Mouse (Mus musculus) olfactory bulb, adult 2 months (tissue): ENCODE measurements around the gene Nod1.

Experiments
- CTCF ChIP-seq: fragments of 200-500 bp; IDR thresholded peaks from 2 replicates; pipeline ENCODE4 v1.5.1; 2012; ENCODE audit warnings: low read depth, mild to moderate bottlenecking, low read length, moderate library complexity; ENCODE audit not compliant: insufficient read depth
- POLR2A ChIP-seq: fragments of 200-500 bp; IDR thresholded peaks from 2 replicates; pipeline ENCODE4 v1.6.1; 2012; ENCODE audit warnings: mild to moderate bottlenecking, low read depth, low read length, moderate library complexity; ENCODE audit not compliant: insufficient read depth

- TF ChIP-seq POLR2A = no peak
- no peak for TF ChIP-seq CTCF
Observed at GRCm38 (mm10) chr6:54954659-54955414, 17.6 kb downstream of the Nod1 start.
